Mouse (Mus musculus) bone marrow, adult 2 months (tissue): ENCODE results near the gene Fcf1.

Source experiments
- CTCF ChIP-seq: fragments of 200-500 bp; IDR thresholded peaks from 2 replicates; pipeline ENCODE4 v1.5.1; 2011; ENCODE audit warnings: low read length, control low read depth; ENCODE audit not compliant: control insufficient read depth, insufficient read depth
- POLR2A ChIP-seq: fragments of 200-500 bp; IDR thresholded peaks from 2 replicates; pipeline ENCODE4 v1.6.1; 2011; ENCODE audit warnings: low read depth, mild to moderate bottlenecking, control low read depth, low read length, borderline replicate concordance; ENCODE audit not compliant: control insufficient read depth

DNA sequence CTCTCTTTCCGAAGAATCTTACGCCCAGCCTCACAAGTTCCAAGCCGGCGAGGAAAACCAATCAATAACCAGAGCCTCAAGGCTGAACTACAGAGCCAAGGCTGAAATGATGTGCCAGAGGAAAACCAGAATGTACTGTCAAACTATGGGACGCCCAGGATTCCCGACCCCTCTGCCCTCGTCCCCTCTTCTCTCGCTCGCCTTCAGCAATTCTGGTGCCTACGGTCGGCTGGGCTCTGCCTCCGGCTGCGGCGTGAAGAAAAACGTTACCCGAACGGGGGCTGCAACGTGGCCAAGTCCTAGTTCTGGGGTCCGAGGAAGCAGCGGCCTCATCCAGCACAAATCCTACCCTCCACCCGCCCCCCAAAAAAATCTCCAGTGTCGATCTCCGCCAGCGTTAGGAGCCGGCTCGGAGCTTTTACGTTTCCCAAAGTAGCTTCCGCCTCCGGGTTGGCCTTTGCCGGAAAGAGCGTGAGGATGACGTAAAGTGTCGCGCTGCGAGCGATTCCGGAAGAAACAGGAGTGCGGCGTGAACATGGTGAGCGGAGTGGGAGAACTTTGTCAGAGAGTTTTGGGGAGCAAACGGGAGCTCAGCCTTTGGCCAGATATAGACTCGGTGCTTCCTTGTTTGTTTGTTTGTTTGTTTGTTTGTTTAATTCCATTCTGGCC is at the start of gene Fcf1, which contains the start of gene Arel1:
- TF ChIP-seq POLR2A (peak; percentile 57; the same call in 1 of the 2 replicates), CTCF (no peak)
